Mouse (Mus musculus) left cerebral cortex, postnatal 25 days (tissue): ENCODE results near the gene Syt14. TPM values are rescaled to one million over a fixed set of nuclear protein-coding genes. Genes with fewer than 3 reads are reported as not detected.

Experiments used
- DNase-seq, 2 experiments: peaks; one replicate each; pipeline ENCODE4 v3.0.0; 2022; ENCODE audit warnings: low spot score in 2 of 2, mixed read lengths in 1 of 2
- intact Hi-C: fragments of 180-260 bp; cut with DNase I; formaldehyde crosslinking; loops from one replicate; pipeline ENCODE4 v1.15.1; 2025
- total RNA-seq, 2 experiments: library from RNA; stranded (reverse); gene quantifications; 2 replicates each; pipeline ENCODE4 v1.2.3; 2021

Gene Syt14
- total RNA-seq, result 10 to 100 TPM; 25.4 to 26.5 TPM

- intact Hi-C loops, result loop anchor here (2.0 kb wide), 1 partner anchor 87 kb away; no protein-coding TSS in a partner anchor
- DNase-seq, result peak; percentile 52 to 61
Measured at GRCm38 (mm10) chr1:193035371-193036238, at the start of gene Syt14. Gene Syt14, minus strand, starts transcription at chr1:193035775.

- intact Hi-C loops, result no loop called here
- no peak for DNase-seq
Measured at GRCm38 (mm10) chr1:193084016-193084415, 48.4 kb upstream of the Syt14 start.

GRCm38 (mm10) chr1:193083051-193083450 lies 47.5 kb upstream of the Syt14 start:
- DNase-seq, result no peak
- intact Hi-C loops, result no loop called here

GRCm38 (mm10) chr1:193082311-193082921 lies 46.8 kb upstream of the Syt14 start:
- intact Hi-C loops, result no loop called here
- DNase-seq, result no peak

GRCm38 (mm10) chr1:193062618-193063017 lies 27.0 kb upstream of the Syt14 start:
- intact Hi-C loops, result no loop called here
- DNase-seq, result no peak

GRCm38 (mm10) chr1:193060167-193060566 lies 24.6 kb upstream of the Syt14 start:
- intact Hi-C loops, result no loop called here
- DNase-seq, result no peak

- intact Hi-C loops, result no loop called here
- DNase-seq, result peak; percentile 30 to 71
Measured at GRCm38 (mm10) chr1:193059596-193059995, 24.0 kb upstream of the Syt14 start.

GRCm38 (mm10) chr1:193054401-193054800 lies 18.8 kb upstream of the Syt14 start:
- intact Hi-C loops, result no loop called here
- DNase-seq, result no peak

- intact Hi-C loops, result no loop called here
- DNase-seq, result no peak
Measured at GRCm38 (mm10) chr1:193053065-193053464, 17.5 kb upstream of the Syt14 start.

GRCm38 (mm10) chr1:193047616-193048015 lies 12.0 kb upstream of the Syt14 start:
- intact Hi-C loops, result no loop called here
- DNase-seq, result peak in 1 of 2 experiments; percentile 80

GRCm38 (mm10) chr1:193042760-193043295 lies 7.3 kb upstream of the Syt14 start:
- peak in 1 of 2 experiments; percentile 68 for DNase-seq
- intact Hi-C loops, result loop anchor here (1.0 kb wide), 1 partner anchor 48 kb away; no protein-coding TSS in a partner anchor

- intact Hi-C loops, result loop anchor here (2.0 kb wide), 1 partner anchor 88 kb away; no protein-coding TSS in a partner anchor
- no peak for DNase-seq
Measured at GRCm38 (mm10) chr1:193034951-193035370, 614 bp downstream of the Syt14 start.

- intact Hi-C loops, result no loop called here
- DNase-seq, result no peak
Measured at GRCm38 (mm10) chr1:193024311-193024710, 11.3 kb downstream of the Syt14 start.

- no peak for DNase-seq
- intact Hi-C loops, result no loop called here
Measured at GRCm38 (mm10) chr1:193012351-193012750, 23.2 kb downstream of the Syt14 start.

- intact Hi-C loops, result no loop called here
- no peak for DNase-seq
Measured at GRCm38 (mm10) chr1:193011000-193011769, 24.4 kb downstream of the Syt14 start.

GRCm38 (mm10) chr1:193004581-193004980 lies 31.0 kb downstream of the Syt14 start:
- intact Hi-C loops, result loop anchor here (2.0 kb wide), 1 partner anchor 118 kb away; no protein-coding TSS in a partner anchor
- no peak for DNase-seq

- intact Hi-C loops, result loop anchor here (2.0 kb wide), 1 partner anchor 119 kb away; no protein-coding TSS in a partner anchor
- peak in 1 of 2 experiments; percentile 66 for DNase-seq
Measured at GRCm38 (mm10) chr1:193003953-193004352, 31.6 kb downstream of the Syt14 start.

GRCm38 (mm10) chr1:193002307-193002706 lies 33.3 kb downstream of the Syt14 start:
- intact Hi-C loops, result no loop called here
- no peak for DNase-seq

GRCm38 (mm10) chr1:193001587-193001986 lies 34.0 kb downstream of the Syt14 start:
- no peak for DNase-seq
- intact Hi-C loops, result no loop called here

- no peak for DNase-seq
- intact Hi-C loops, result no loop called here
Measured at GRCm38 (mm10) chr1:193000908-193001307, 34.7 kb downstream of the Syt14 start.
